Comparison of ENCODE assay signal across 8 mouse cellular contexts in the genomic region with DNA sequence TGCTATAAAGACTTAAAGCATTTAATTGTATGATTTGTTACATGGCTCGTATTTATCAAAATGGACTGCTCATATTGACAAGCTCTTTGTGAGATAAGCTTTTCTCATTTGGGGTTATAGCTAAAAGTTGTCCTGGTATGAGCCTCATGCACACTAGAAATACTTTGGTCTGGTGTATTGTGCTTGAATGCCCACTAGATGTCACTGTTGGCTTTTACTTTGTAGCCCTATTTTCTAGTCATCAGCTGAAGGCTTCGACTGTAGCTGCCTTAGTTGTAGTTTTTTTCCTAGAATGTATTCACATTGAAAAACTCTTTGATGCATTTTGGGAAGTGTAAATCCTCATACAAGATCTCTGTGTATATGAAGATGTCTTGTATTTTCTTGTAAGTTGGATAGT. TPM values are rescaled to one million over a fixed set of nuclear protein-coding genes. Genes with fewer than 3 reads are reported as not detected.
DNase-seq lines count a peak whose midpoint lies in the region; ATAC-seq and TF ChIP-seq lines count a peak whose summit lies in the region.

No protein-coding gene starts in this region.

- H3K27ac ChIP-seq in spleen, adult 2 months (ENCODE audit: insufficient read depth, low read length), result no peak overlapping the region
- no peak overlapping the region for H3K27ac ChIP-seq in hindbrain, embryonic 14.5 days

- no peak for TF ChIP-seq POLR2A in spleen, adult 2 months (IDR thresholded peaks at IDR 0.05; ENCODE audit: low read depth, low read length)

- no peak overlapping the region for H3K4me2 ChIP-seq in hindbrain, embryonic 14.5 days (replicated peaks)

- no peaks in the 10 kb centered on the region for H3K9me3 ChIP-seq in hindbrain, embryonic 14.5 days (ENCODE audit: control insufficient read depth, low read length)

- no peaks in the 10 kb centered on the region for H3K27me3 ChIP-seq in spleen, adult 2 months (ENCODE audit: control insufficient read depth, insufficient read depth, low read length)
- H3K27me3 ChIP-seq in hindbrain, embryonic 14.5 days (ENCODE audit: control insufficient read depth, insufficient read depth, low read length), result no peaks in the 10 kb centered on the region

- ATAC-seq in hindbrain, embryonic 14.5 days (ENCODE audit: low FRiP score), result no peak; the same call in 1 of the 2 replicates

- WGBS in spleen, adult 2 months, result 21% methylated on average over 2 of the region's 2 CpGs
- 16% methylated on average over 2 of the region's 2 CpGs for WGBS in hindbrain, embryonic 14.5 days

- DNase-seq in gastrocnemius, adult 18-20 months (ENCODE audit: low spot score), result peak; percentile 38
- no peak for DNase-seq in gastrocnemius, postnatal 10 days
- DNase-seq in spleen, adult 2 months (ENCODE audit: low read depth in 1 of 2, low spot score in 2 of 2), result peak; percentile 6 to 22
- no peak for DNase-seq in spleen, postnatal 4 days (ENCODE audit: low spot score in 2 of 2)
- peak; percentile 31 for DNase-seq in cerebellum, adult 8-10 months
- DNase-seq in hindbrain, embryonic 14.5 days (ENCODE audit: low spot score), result peak; percentile 85
- DNase-seq in lung, postnatal 10 days, result peak; percentile 61
- peak; percentile 42 for DNase-seq in telencephalon, adult 2 months (ENCODE audit: low read depth, low spot score)

- H3K4me1 ChIP-seq in spleen, adult 2 months (ENCODE audit: control insufficient read depth, insufficient read depth, insufficient read length), result no peaks in the 10 kb centered on the region
- H3K4me1 ChIP-seq in hindbrain, embryonic 14.5 days (replicated peaks; ENCODE audit: control insufficient read depth, insufficient read depth, low read length), result no peaks in the 10 kb centered on the region

- 0 out of 2 replicates have a peak, but pooled peaks cover 2% of the 10 kb centered on the region for H3K36me3 ChIP-seq in spleen, adult 2 months (ENCODE audit: control insufficient read depth, insufficient read depth, low read length)
- peaks cover 7% of the 10 kb centered on the region for H3K36me3 ChIP-seq in hindbrain, embryonic 14.5 days (replicated peaks; ENCODE audit: control insufficient read depth, insufficient read depth)

- no peak overlapping the region for H3K9ac ChIP-seq in hindbrain, embryonic 14.5 days

- TF ChIP-seq CTCF in spleen, adult 2 months (IDR thresholded peaks at IDR 0.05; ENCODE audit: extremely low read depth, insufficient read depth, insufficient read length, insufficient replicate concordance), result peak; percentile 17; the same call in 1 of the 2 replicates

- H3K4me3 ChIP-seq in spleen, adult 2 months (ENCODE audit: extremely low read depth, insufficient read depth, insufficient read length), result no peak overlapping the region
- H3K4me3 ChIP-seq in hindbrain, embryonic 14.5 days (replicated peaks; ENCODE audit: low read length), result no peak overlapping the region

RNA-seq across cellular contexts. Expression of gene Anapc10, which starts 22.7 kb away (rescaled TPM):
- 1 to 10 TPM; 4.0 to 4.5 TPM for total RNA-seq in gastrocnemius, adult 18-20 months (2021)
- 1 to 10 TPM; 4.5 to 7.3 TPM for total RNA-seq in gastrocnemius, postnatal 10 days (2021)
- polyA plus RNA-seq in spleen, adult 2 months (2012; rRNA removed), result 0.51 and 0.58 TPM in 2 replicates
- polyA plus RNA-seq in hindbrain, embryonic 14.5 days (2014; fragmentation: Nextera tagmentation; extraction: Ambion mirVana), result 36.5 and 42.4 TPM in 2 replicates

RNA-seq across cellular contexts. Expression of gene Abce1, which starts 22.8 kb away (rescaled TPM):
- total RNA-seq in gastrocnemius, adult 18-20 months (2021), result 10 to 100 TPM; 42.3 to 43.3 TPM
- total RNA-seq in gastrocnemius, postnatal 10 days (2021), result 10 to 100 TPM; 46.4 to 50.2 TPM
- polyA plus RNA-seq in spleen, adult 2 months (2012; rRNA removed), result 7.2 and 7.7 TPM in 2 replicates
- 89.8 and 99.0 TPM in 2 replicates for polyA plus RNA-seq in hindbrain, embryonic 14.5 days (2014; fragmentation: Nextera tagmentation; extraction: Ambion mirVana)

Comparison
In these comparisons a context has a peak if more than half of its experiments do, and no peak if none do; other contexts are left out.
1. DNase-seq: peak in gastrocnemius, adult 18-20 months (single experiment), spleen, adult 2 months (2 of 2), cerebellum, adult 8-10 months (single experiment), hindbrain, embryonic 14.5 days (single experiment), lung, postnatal 10 days (single experiment) and telencephalon, adult 2 months (single experiment); none in gastrocnemius, postnatal 10 days (single experiment) and spleen, postnatal 4 days (0 of 2).